Mouse (Mus musculus): ENCODE measurements around the gene Pus7l. TPM values are rescaled to one million over a fixed set of nuclear protein-coding genes. Genes with fewer than 3 reads are reported as not detected.

Pus7l gene
- polyA plus RNA-seq, 1 experiment from 2014 or later: 3.9 TPM

Other genes starting within 250 kb of the Pus7l start
- 0.92 and 0.99 TPM in 2 replicates for gene Adamts20, start 78.1 kb downstream of the Pus7l start, polyA plus RNA-seq (2015; fragmentation: Nextera tagmentation; extraction: Ambion mirVana)
- 4.1 and 5.8 TPM in 2 replicates for gene Irak4, start 96 bp upstream of the Pus7l start, polyA plus RNA-seq (2015; fragmentation: Nextera tagmentation; extraction: Ambion mirVana)
- 40.0 and 49.1 TPM in 2 replicates for gene Twf1, start 46.3 kb upstream of the Pus7l start, polyA plus RNA-seq (2015; fragmentation: Nextera tagmentation; extraction: Ambion mirVana)
- gene Tmem117, start 85.7 kb upstream of the Pus7l start, polyA plus RNA-seq (2015; fragmentation: Nextera tagmentation; extraction: Ambion mirVana): 2.0 TPM in 2 replicates